Mouse (Mus musculus): ENCODE measurements around the gene Rsc1a1.

DNA sequence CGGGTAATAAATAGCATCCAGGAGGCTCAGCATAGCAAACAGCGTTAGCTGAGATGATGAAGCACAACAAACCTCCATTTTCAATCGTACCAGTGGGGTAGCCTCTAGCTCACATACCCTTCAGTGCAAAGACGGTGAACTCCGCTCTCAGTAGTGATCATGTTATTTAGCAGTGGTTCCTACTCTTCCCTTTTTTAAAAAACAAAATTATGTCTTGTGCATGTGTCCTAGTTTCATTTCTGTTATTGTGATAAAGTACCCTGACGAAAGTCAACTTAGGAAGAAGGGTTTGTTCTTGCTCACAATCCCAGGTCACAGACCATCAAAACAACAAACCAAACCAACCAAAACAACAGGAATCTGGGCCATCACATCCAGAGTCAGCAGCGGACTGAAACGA lies 39.4 kb downstream of the Rsc1a1 start:
- TF ChIP-seq POLR2A (IDR thresholded peaks at IDR 0.05; ENCODE audit: borderline replicate concordance, extremely low read depth, low read depth, low read length) (no peak), CTCF (IDR thresholded peaks at IDR 0.05; ENCODE audit: insufficient read depth, low read length) (no peak)
